Mouse (Mus musculus) stomach, embryonic 15.5 days (tissue): ENCODE results near the gene H2-Eb1. TPM values are rescaled to one million over a fixed set of nuclear protein-coding genes. Genes with fewer than 3 reads are reported as not detected.
"Not testable (repeated sequence)": the region's sequence is repeated elsewhere in the genome, so short reads cannot be mapped to it uniquely, and the experiment has no call there.

ENCODE experiments used
- ATAC-seq: fragments of 200-750 bp; cut with Nextera tagmentation; 2 replicates; pipeline ENCODE4 v1.8.0; 2017; ENCODE audit warnings: low read depth, moderate number of reproducible peaks, moderate TSS enrichment; ENCODE audit not compliant: insufficient read depth, low FRiP score
- H3K27ac ChIP-seq: fragments of 300-500 bp; sonication (generic); 2 replicates; pipeline ENCODE4 v1.5.1; 2015; ENCODE audit warnings: mild to moderate bottlenecking, inconsistent platforms
- H3K27me3 ChIP-seq: fragments of 300-500 bp; sonication (generic); replicated peaks from 2 replicates; pipeline ENCODE4 v1.6.1; 2015; ENCODE audit warnings: inconsistent platforms
- H3K36me3 ChIP-seq: fragments of 300-500 bp; sonication (generic); 2 replicates; pipeline ENCODE4 v1.6.1; 2015; ENCODE audit warnings: inconsistent platforms
- H3K4me1 ChIP-seq: fragments of 300-500 bp; sonication (generic); 2 replicates; pipeline ENCODE4 v1.6.1; 2015; ENCODE audit warnings: inconsistent platforms
- H3K4me2 ChIP-seq: fragments of 300-500 bp; sonication (generic); 2 replicates; pipeline ENCODE4 v1.6.1; 2015; ENCODE audit warnings: mild to moderate bottlenecking, inconsistent platforms
- H3K4me3 ChIP-seq: fragments of 300-500 bp; sonication (generic); replicated peaks from 2 replicates; pipeline ENCODE4 v1.5.1; 2015; ENCODE audit warnings: inconsistent platforms
- H3K9ac ChIP-seq: fragments of 300-500 bp; sonication (generic); 2 replicates; pipeline ENCODE4 v1.6.1; 2015; ENCODE audit warnings: inconsistent platforms
- H3K9me3 ChIP-seq: fragments of 300-500 bp; sonication (generic); 2 replicates; pipeline ENCODE4 v1.6.1; 2016; ENCODE audit warnings: inconsistent platforms
- WGBS: fragments of 180-500 bp; shearing (Covaris S2); methylation state at CpG from one replicate; pipeline ENCODE4 v1.1.7; 2015; 5-methylcytosine and 5-hydroxymethylcytosine counted together
- polyA plus RNA-seq: library from polyadenylated mRNA; unstranded; fragments of >200 nt; fragmentation: Nextera tagmentation; extraction: Ambion mirVana; gene quantifications from 2 replicates; pipeline ENCODE4 v1.2.1, GENCODE M21; 2015

Gene H2-Eb1
- polyA plus RNA-seq, 1 experiment from 2014 or later: 5.0 TPM

DNA sequence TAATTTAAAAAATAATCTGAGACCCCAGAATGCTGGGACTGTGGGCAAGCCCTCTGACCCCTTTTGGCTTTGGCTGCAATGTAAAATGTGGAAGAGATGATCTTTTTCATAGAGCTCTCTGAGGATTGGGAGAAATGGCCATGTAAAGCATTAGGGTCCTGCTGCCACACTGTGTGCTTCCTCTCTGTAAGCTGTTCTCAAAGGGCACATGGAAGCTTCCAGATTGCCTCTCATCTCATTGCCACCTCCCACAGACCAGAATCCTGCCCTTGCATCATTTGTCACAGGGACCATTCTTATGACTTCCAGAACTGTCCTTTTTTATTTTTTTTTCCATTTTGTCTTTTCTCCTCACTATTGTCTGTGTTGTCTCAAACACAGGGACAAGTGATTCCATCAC, 1.5 kb downstream of the H2-Eb1 start:
- H3K4me2 ChIP-seq: no peak overlapping the region
- H3K9ac ChIP-seq: no peak overlapping the region
- H3K4me1 ChIP-seq: no peaks in the 10 kb centered on the region
- H3K9me3 ChIP-seq: no peaks in the 10 kb centered on the region
- H3K36me3 ChIP-seq: no peaks in the 10 kb centered on the region
- ATAC-seq: no peak
- H3K27me3 ChIP-seq: no peaks in the 10 kb centered on the region
- H3K4me3 ChIP-seq: no peak overlapping the region
- H3K27ac ChIP-seq: no peak overlapping the region

DNA sequence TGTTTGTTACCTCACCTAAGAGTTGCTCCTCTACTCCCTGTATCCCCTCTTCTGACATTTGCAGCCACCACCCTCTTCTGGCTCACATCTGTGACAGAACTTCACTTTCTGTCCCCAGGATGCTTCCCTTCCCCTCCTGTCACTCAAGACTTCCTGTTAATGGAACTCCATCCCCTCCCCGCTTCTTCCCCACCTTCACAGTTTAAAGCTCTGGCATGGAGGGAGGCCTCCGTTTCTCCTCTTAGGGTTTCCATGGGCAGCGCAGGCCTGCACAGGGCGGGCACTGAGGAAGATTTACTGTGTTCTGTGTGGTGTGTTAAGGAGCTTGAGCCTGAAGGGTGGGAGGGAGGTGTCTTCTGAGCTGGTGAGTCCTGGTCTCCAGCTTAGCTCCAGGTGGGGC, 2.5 kb downstream of the H2-Eb1 start:
- Histone ChIP-seq H3K4me1 (no peaks in the 10 kb centered on the region), H3K9me3 (no peaks in the 10 kb centered on the region), H3K27ac (no peak overlapping the region), H3K36me3 (no peaks in the 10 kb centered on the region), H3K4me2 (no peak overlapping the region), H3K9ac (no peak overlapping the region), H3K27me3 (no peaks in the 10 kb centered on the region), H3K4me3 (no peak overlapping the region)
- 81% methylated on average over 4 of the region's 4 CpGs for WGBS
- no peak for ATAC-seq

GRCm38 (mm10) chr17:34309225-34309624, 3.6 kb downstream of the H2-Eb1 start:
- Histone ChIP-seq H3K4me3 (peak overlapping the region; percentile 59), H3K4me1 (no peaks in the 10 kb centered on the region), H3K27me3 (no peaks in the 10 kb centered on the region), H3K36me3 (no peaks in the 10 kb centered on the region), H3K9ac (peak overlapping the region; percentile 29; the same call in 1 of the 2 replicates), H3K9me3 (no peaks in the 10 kb centered on the region), H3K4me2 (peak overlapping the region; percentile 75), H3K27ac (no peak overlapping the region)
- 21% methylated on average over 10 of the region's 10 CpGs for WGBS
- 0 out of 2 replicates have a peak, but pooled peaks have one; percentile 41 for ATAC-seq

DNA sequence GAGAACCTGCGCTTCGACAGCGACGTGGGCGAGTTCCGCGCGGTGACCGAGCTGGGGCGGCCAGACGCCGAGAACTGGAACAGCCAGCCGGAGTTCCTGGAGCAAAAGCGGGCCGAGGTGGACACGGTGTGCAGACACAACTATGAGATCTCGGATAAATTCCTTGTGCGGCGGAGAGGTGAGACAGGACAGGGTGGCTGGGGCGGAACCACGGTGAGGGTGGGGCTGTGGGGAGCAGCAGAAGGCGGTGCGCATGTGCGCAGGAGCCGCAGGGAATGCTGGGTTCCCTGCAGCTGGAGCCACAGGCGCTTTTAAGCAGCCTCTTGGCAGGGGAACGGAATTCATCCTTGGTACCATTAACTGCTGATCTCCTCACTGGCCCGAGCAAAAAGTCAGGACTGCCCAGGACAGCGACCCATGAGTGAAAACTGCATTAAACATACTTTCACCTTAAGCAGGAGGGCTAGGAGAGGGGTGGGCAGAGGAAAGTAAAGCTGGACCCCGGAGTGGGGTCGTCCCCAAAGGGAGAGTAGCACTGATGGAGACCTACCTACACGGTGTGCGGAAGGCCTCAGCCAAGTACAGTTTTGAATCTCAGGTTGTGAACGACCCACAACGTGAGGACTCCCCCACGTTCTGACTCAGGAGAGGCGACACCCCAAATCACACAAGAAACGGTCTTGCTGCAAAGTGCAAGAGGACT, 4.2 kb downstream of the H2-Eb1 start:
- Histone ChIP-seq H3K4me1 (no peaks in the 10 kb centered on the region), H3K9ac (peak overlapping the region; percentile 29; the same call in 1 of the 2 replicates), H3K9me3 (no peaks in the 10 kb centered on the region), H3K27ac (no peak overlapping the region), H3K27me3 (no peaks in the 10 kb centered on the region), H3K4me2 (peak overlapping the region; percentile 75), H3K36me3 (no peaks in the 10 kb centered on the region), H3K4me3 (peak overlapping the region; percentile 59)
- ATAC-seq: peak; percentile 75
- WGBS: 21% methylated on average over 38 of the region's 38 CpGs

DNA sequence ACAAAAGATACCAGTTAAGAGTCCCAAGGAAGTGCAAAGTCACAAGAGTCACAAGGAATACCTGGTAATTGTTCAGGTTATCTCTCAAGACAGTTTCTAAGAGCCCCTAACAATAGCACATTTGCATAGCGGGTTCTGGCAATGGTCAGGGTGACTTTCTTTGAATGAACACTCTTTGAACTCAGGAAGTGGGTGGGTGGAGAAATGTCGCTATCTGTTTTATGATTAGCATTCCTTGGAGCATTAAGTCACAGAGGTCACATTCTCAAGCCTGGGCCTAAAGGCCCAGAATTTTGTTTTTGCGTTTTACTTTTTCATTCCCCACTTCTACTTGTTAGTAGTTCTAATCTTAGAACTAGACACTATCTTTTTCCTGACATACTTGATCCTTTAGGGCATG, 4.9 kb downstream of the H2-Eb1 start:
- not testable (repeated sequence) for H3K4me3 ChIP-seq, H3K9ac ChIP-seq, H3K27ac ChIP-seq, ATAC-seq, H3K27me3 ChIP-seq, H3K4me2 ChIP-seq, H3K9me3 ChIP-seq, H3K4me1 ChIP-seq, H3K36me3 ChIP-seq
- 82% methylated on average over 3 of the region's 3 CpGs for WGBS

- ATAC-seq: no peak
- Histone ChIP-seq H3K9me3 (no peaks in the 10 kb centered on the region), H3K27ac (no peak overlapping the region), H3K27me3 (no peaks in the 10 kb centered on the region), H3K9ac (no peak overlapping the region), H3K4me2 (no peak overlapping the region), H3K36me3 (no peaks in the 10 kb centered on the region), H3K4me1 (no peaks in the 10 kb centered on the region), H3K4me3 (no peak overlapping the region)
- WGBS: 78% methylated on average over 1 of the region's 1 CpGs
Observed at GRCm38 (mm10) chr17:34312185-34312584, 6.5 kb downstream of the H2-Eb1 start.

DNA sequence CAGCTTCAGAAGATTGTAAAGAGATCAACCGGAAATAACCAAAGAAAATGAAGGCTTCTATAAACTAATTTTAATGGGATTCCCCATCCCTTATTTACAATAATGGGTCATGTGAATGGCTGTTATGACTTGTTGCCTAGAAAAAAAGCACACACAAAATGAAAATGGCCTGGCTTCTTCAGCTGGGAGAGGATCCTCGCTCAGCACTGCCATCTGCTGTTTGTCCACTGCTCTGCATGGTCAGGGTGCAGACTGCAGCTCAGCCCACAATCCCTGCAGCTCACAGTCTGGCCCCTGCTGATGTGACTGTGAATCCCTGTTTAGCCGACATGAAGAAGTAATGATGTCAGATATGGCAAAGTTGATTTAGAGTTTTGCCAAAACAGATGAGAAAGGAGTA, 7.7 kb downstream of the H2-Eb1 start:
- no peak overlapping the region for H3K27ac ChIP-seq
- ATAC-seq: no peak
- H3K9me3 ChIP-seq: no peaks in the 10 kb centered on the region
- no peak overlapping the region for H3K4me3 ChIP-seq
- no peaks in the 10 kb centered on the region for H3K36me3 ChIP-seq
- H3K4me1 ChIP-seq: no peaks in the 10 kb centered on the region
- 34% methylated on average over 3 of the region's 3 CpGs for WGBS
- H3K9ac ChIP-seq: no peak overlapping the region
- no peaks in the 10 kb centered on the region for H3K27me3 ChIP-seq
- H3K4me2 ChIP-seq: no peak overlapping the region

DNA sequence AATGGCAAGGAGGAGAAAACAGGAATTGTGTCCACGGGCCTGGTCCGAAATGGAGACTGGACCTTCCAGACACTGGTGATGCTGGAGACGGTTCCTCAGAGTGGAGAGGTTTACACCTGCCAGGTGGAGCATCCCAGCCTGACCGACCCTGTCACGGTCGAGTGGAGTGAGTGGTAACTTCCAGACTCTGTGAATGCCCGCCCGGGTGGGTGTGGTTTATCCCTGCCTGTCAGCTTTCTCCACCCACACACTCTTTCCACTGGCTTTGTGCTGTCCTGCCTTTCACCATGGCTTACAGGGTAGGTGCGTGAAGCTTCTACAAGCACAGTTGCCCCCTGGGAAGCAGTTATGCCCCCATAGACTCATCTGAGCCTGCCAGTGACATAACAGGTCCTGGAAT, 8.6 kb downstream of the H2-Eb1 start:
- no peak overlapping the region for H3K4me2 ChIP-seq
- no peak overlapping the region for H3K4me3 ChIP-seq
- H3K27me3 ChIP-seq: no peaks in the 10 kb centered on the region
- H3K9me3 ChIP-seq: no peaks in the 10 kb centered on the region
- H3K36me3 ChIP-seq: no peaks in the 10 kb centered on the region
- H3K4me1 ChIP-seq: no peaks in the 10 kb centered on the region
- whole genome bisulfite sequencing: 74% methylated on average over 9 of the region's 9 CpGs
- no peak overlapping the region for H3K9ac ChIP-seq
- no peak for ATAC-seq
- no peak overlapping the region for H3K27ac ChIP-seq

GRCm38 (mm10) chr17:34315512-34315911, 9.8 kb downstream of the H2-Eb1 start:
- H3K9me3 ChIP-seq: no peaks in the 10 kb centered on the region
- WGBS: 80% methylated on average over 1 of the region's 1 CpGs
- H3K27ac ChIP-seq: no peak overlapping the region
- no peak overlapping the region for H3K9ac ChIP-seq
- H3K4me2 ChIP-seq: no peak overlapping the region
- H3K27me3 ChIP-seq: no peaks in the 10 kb centered on the region
- H3K4me3 ChIP-seq: no peak overlapping the region
- no peaks in the 10 kb centered on the region for H3K4me1 ChIP-seq
- H3K36me3 ChIP-seq: no peaks in the 10 kb centered on the region
- ATAC-seq: no peak

- Histone ChIP-seq H3K4me1 (no peaks in the 10 kb centered on the region), H3K9me3 (no peaks in the 10 kb centered on the region), H3K4me3 (no peak overlapping the region), H3K27me3 (no peaks in the 10 kb centered on the region), H3K4me2 (no peak overlapping the region), H3K27ac (no peak overlapping the region), H3K9ac (no peak overlapping the region), H3K36me3 (no peaks in the 10 kb centered on the region)
- ATAC-seq: no peak
- 69% methylated on average over 2 of the region's 2 CpGs for WGBS
Observed at GRCm38 (mm10) chr17:34316697-34317096, 11.0 kb downstream of the H2-Eb1 start.

GRCm38 (mm10) chr17:34317275-34317674, 11.6 kb downstream of the H2-Eb1 start:
- H3K27ac ChIP-seq: no peak overlapping the region
- 32% methylated on average over 2 of the region's 2 CpGs for WGBS
- no peak overlapping the region for H3K4me2 ChIP-seq
- H3K9ac ChIP-seq: no peak overlapping the region
- H3K4me3 ChIP-seq: no peak overlapping the region
- H3K27me3 ChIP-seq: no peaks in the 10 kb centered on the region
- H3K36me3 ChIP-seq: no peaks in the 10 kb centered on the region
- no peaks in the 10 kb centered on the region for H3K4me1 ChIP-seq
- no peak for ATAC-seq
- H3K9me3 ChIP-seq: no peaks in the 10 kb centered on the region

DNA sequence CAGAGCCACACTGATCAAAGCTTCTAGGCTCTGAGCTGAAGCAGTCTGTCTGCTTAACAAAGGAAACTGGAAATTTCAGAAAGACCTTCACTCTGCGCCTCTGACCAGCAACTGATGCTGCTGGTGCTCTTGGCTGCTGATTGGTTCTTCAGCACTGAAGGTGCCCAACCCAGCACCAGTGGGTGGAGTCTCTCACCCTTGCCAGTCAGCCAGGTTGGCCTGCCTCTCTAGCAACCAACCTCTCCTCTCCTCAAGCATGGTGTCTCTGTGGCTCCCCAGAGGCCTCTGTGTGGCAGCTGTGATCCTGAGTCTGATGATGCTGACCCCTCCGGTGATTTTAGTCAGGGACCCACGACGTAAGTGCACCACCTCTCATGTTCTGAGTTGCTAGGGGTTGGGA, 19.8 kb downstream of the H2-Eb1 start, which contains the start of gene H2-Eb2:
H2-Eb2 (plus strand) TSS at position 230 of the 400 bp plus-strand sequence.
- Histone ChIP-seq H3K27me3 (no peaks in the 10 kb centered on the region; the same call in 1 of the 2 replicates), H3K27ac (no peak within 1 kb of the TSS), H3K9me3 (no peaks in the 10 kb centered on the region), H3K36me3 (no peaks in the 10 kb centered on the region), H3K9ac (no peak within 1 kb of the TSS), H3K4me2 (no peak within 1 kb of the TSS), H3K4me1 (no peaks in the 10 kb centered on the region), H3K4me3 (no peak within 1 kb of the TSS)
- 44% methylated on average over 4 of the region's 4 CpGs for WGBS
- ATAC-seq: no peak

DNA sequence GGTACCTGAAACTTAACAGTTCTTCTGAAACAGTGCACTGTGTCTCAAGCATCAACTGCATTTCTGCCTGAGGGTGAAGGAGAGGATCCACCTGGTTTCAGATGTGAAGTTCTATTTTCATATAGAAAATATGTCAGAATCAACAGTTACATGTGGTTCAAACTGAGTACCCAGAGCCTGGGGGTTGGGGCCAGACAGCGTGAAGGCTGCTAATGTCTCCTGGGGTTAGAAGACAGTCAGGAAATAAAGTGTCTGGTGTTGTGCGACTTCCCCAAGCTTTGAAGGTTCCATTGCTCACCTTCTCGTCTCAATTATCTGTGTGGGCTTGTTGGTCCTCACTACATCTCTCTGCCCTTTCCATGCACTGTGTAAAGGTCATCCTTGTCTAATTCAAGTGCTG, 20.7 kb downstream of the H2-Eb1 start:
- H3K9me3 ChIP-seq: no peaks in the 10 kb centered on the region
- no peaks in the 10 kb centered on the region for H3K4me1 ChIP-seq
- no peak overlapping the region for H3K4me2 ChIP-seq
- no peak overlapping the region for H3K4me3 ChIP-seq
- no peak for ATAC-seq
- 79% methylated on average over 3 of the region's 3 CpGs for WGBS
- H3K9ac ChIP-seq: no peak overlapping the region
- no peak overlapping the region for H3K27ac ChIP-seq
- no peaks in the 10 kb centered on the region for H3K36me3 ChIP-seq
- H3K27me3 ChIP-seq: no peaks in the 10 kb centered on the region; the same call in 1 of the 2 replicates
